Mouse (Mus musculus): ENCODE measurements at regions not wholly inside any gene's neighbourhood (a gene's known extent, or its start where the extent isn't known, plus 50 kb on each side); places are given as distances from the start of the nearest gene placed in this dataset.
A peak's percentile ranks its signal among the peaks of the same experiment; 100 is the strongest.

GRCm38 (mm10) chr4:153251943-153252342 lies 230.7 kb downstream of the Ajap1 start:
- 56% methylated on average over 3 of the region's 3 CpGs for WGBS
- Histone ChIP-seq H3K27ac (ENCODE audit: low read depth) (no peak overlapping the region), H3K4me3 (ENCODE audit: low read depth, low read length) (no peak overlapping the region), H3K36me3 (ENCODE audit: control insufficient read depth, insufficient read depth, low read length) (no peaks in the 10 kb centered on the region), H3K9me3 (ENCODE audit: control insufficient read depth, low read length) (no peaks in the 10 kb centered on the region), H3K27me3 (replicated peaks; ENCODE audit: control insufficient read depth, insufficient read depth, low read length) (no peaks in the 10 kb centered on the region), H3K9ac (ENCODE audit: low read length) (no peak overlapping the region), H3K4me2 (ENCODE audit: low read length) (no peak overlapping the region), H3K4me1 (replicated peaks; ENCODE audit: control insufficient read depth, insufficient read depth, low read length) (no peaks in the 10 kb centered on the region)
- ATAC-seq (replicated peaks; ENCODE audit: low FRiP score, low TSS enrichment, low read depth) = no peak
- DNase-seq (ENCODE audit: low spot score) = no peak

GRCm38 (mm10) chr4:153251311-153251710 lies 231.3 kb downstream of the Ajap1 start:
- H3K4me3 ChIP-seq (ENCODE audit: low read depth, low read length) = no peak overlapping the region
- no peak overlapping the region for H3K27ac ChIP-seq (ENCODE audit: low read depth)
- DNase-seq (ENCODE audit: low spot score) (no peak), ATAC-seq (replicated peaks; ENCODE audit: low FRiP score, low TSS enrichment, low read depth) (no peak)
- no peak overlapping the region for H3K9ac ChIP-seq (ENCODE audit: low read length)
- H3K36me3 ChIP-seq (ENCODE audit: control insufficient read depth, insufficient read depth, low read length) = no peaks in the 10 kb centered on the region
- H3K27me3 ChIP-seq (replicated peaks; ENCODE audit: control insufficient read depth, insufficient read depth, low read length) = no peaks in the 10 kb centered on the region
- H3K4me1 ChIP-seq (replicated peaks; ENCODE audit: control insufficient read depth, insufficient read depth, low read length) = no peaks in the 10 kb centered on the region
- H3K4me2 ChIP-seq (ENCODE audit: low read length) = no peak overlapping the region
- H3K9me3 ChIP-seq (ENCODE audit: control insufficient read depth, low read length) = no peaks in the 10 kb centered on the region
- WGBS = 59% methylated on average over 8 of the region's 8 CpGs

- Histone ChIP-seq H3K27ac (ENCODE audit: low read depth) (no peak overlapping the region), H3K4me3 (ENCODE audit: low read depth, low read length) (no peak overlapping the region), H3K4me2 (ENCODE audit: low read length) (no peak overlapping the region), H3K9me3 (ENCODE audit: control insufficient read depth, low read length) (peaks cover 5% of the 10 kb centered on the region; the same call in 1 of the 2 replicates), H3K4me1 (replicated peaks; ENCODE audit: control insufficient read depth, insufficient read depth, low read length) (no peaks in the 10 kb centered on the region), H3K9ac (ENCODE audit: low read length) (no peak overlapping the region), H3K27me3 (replicated peaks; ENCODE audit: control insufficient read depth, insufficient read depth, low read length) (no peaks in the 10 kb centered on the region), H3K36me3 (ENCODE audit: control insufficient read depth, insufficient read depth, low read length) (no peaks in the 10 kb centered on the region)
- no peak for ATAC-seq (replicated peaks; ENCODE audit: low FRiP score, low TSS enrichment, low read depth)
- no peak for DNase-seq (ENCODE audit: low spot score)
- WGBS = 10% methylated on average over 12 of the region's 12 CpGs
Observed at GRCm38 (mm10) chr4:153236680-153237079, 245.9 kb downstream of the Ajap1 start.

- WGBS = 66% methylated on average over 5 of the region's 5 CpGs
- no peak overlapping the region for H3K27ac ChIP-seq (ENCODE audit: low read depth)
- peaks cover 5% of the 10 kb centered on the region; the same call in 1 of the 2 replicates for H3K9me3 ChIP-seq (ENCODE audit: control insufficient read depth, low read length)
- H3K4me1 ChIP-seq (replicated peaks; ENCODE audit: control insufficient read depth, insufficient read depth, low read length) = no peaks in the 10 kb centered on the region
- H3K36me3 ChIP-seq (ENCODE audit: control insufficient read depth, insufficient read depth, low read length) = no peaks in the 10 kb centered on the region
- ATAC-seq (replicated peaks; ENCODE audit: low FRiP score, low TSS enrichment, low read depth) = no peak
- no peak overlapping the region for H3K4me2 ChIP-seq (ENCODE audit: low read length)
- H3K27me3 ChIP-seq (replicated peaks; ENCODE audit: control insufficient read depth, insufficient read depth, low read length) = no peaks in the 10 kb centered on the region
- H3K9ac ChIP-seq (ENCODE audit: low read length) = no peak overlapping the region
- DNase-seq (ENCODE audit: low spot score) = no peak
- no peak overlapping the region for H3K4me3 ChIP-seq (ENCODE audit: low read depth, low read length)
Observed at GRCm38 (mm10) chr4:153233762-153234161, 248.8 kb downstream of the Ajap1 start.

- Histone ChIP-seq H3K9me3 (ENCODE audit: control insufficient read depth, low read length) (peaks cover 5% of the 10 kb centered on the region; the same call in 1 of the 2 replicates), H3K4me3 (ENCODE audit: low read depth, low read length) (no peak overlapping the region), H3K4me2 (ENCODE audit: low read length) (no peak overlapping the region), H3K27ac (ENCODE audit: low read depth) (no peak overlapping the region), H3K36me3 (ENCODE audit: control insufficient read depth, insufficient read depth, low read length) (no peaks in the 10 kb centered on the region), H3K27me3 (replicated peaks; ENCODE audit: control insufficient read depth, insufficient read depth, low read length) (no peaks in the 10 kb centered on the region), H3K9ac (ENCODE audit: low read length) (no peak overlapping the region), H3K4me1 (replicated peaks; ENCODE audit: control insufficient read depth, insufficient read depth, low read length) (peaks cover 4% of the 10 kb centered on the region; the same call in 1 of the 2 replicates)
- DNase-seq (ENCODE audit: low spot score) = no peak
- WGBS = 59% methylated on average over 5 of the region's 5 CpGs
- ATAC-seq (replicated peaks; ENCODE audit: low FRiP score, low TSS enrichment, low read depth) = no peak
Observed at GRCm38 (mm10) chr4:153229221-153229620, 253.4 kb downstream of the Ajap1 start.

- H3K27me3 ChIP-seq (replicated peaks; ENCODE audit: control insufficient read depth, insufficient read depth, low read length) = no peaks in the 10 kb centered on the region
- no peak overlapping the region for H3K4me3 ChIP-seq (ENCODE audit: low read depth, low read length)
- ATAC-seq (replicated peaks; ENCODE audit: low FRiP score, low TSS enrichment, low read depth) (no peak), DNase-seq (ENCODE audit: low spot score) (no peak)
- WGBS = 53% methylated on average over 13 of the region's 13 CpGs
- no peaks in the 10 kb centered on the region for H3K36me3 ChIP-seq (ENCODE audit: control insufficient read depth, insufficient read depth, low read length)
- H3K4me2 ChIP-seq (ENCODE audit: low read length) = no peak overlapping the region
- H3K9ac ChIP-seq (ENCODE audit: low read length) = no peak overlapping the region
- H3K9me3 ChIP-seq (ENCODE audit: control insufficient read depth, low read length) = peaks cover 2% of the 10 kb centered on the region; the same call in 1 of the 2 replicates
- H3K4me1 ChIP-seq (replicated peaks; ENCODE audit: control insufficient read depth, insufficient read depth, low read length) = peaks cover 4% of the 10 kb centered on the region; the same call in 1 of the 2 replicates
- no peak overlapping the region for H3K27ac ChIP-seq (ENCODE audit: low read depth)
Observed at GRCm38 (mm10) chr4:153227680-153228420, 254.8 kb downstream of the Ajap1 start.

- no peaks in the 10 kb centered on the region for H3K27me3 ChIP-seq (replicated peaks; ENCODE audit: control insufficient read depth, insufficient read depth, low read length)
- H3K27ac ChIP-seq (ENCODE audit: low read depth) = no peak overlapping the region; the same call in 1 of the 2 replicates
- no peaks in the 10 kb centered on the region for H3K9me3 ChIP-seq (ENCODE audit: control insufficient read depth, low read length)
- H3K9ac ChIP-seq (ENCODE audit: low read length) = no peak overlapping the region
- peaks cover 13% of the 10 kb centered on the region for H3K4me1 ChIP-seq (replicated peaks; ENCODE audit: control insufficient read depth, insufficient read depth, low read length)
- H3K4me2 ChIP-seq (ENCODE audit: low read length) = no peak overlapping the region
- no peaks in the 10 kb centered on the region for H3K36me3 ChIP-seq (ENCODE audit: control insufficient read depth, insufficient read depth, low read length)
- WGBS = 25% methylated on average over 6 of the region's 6 CpGs
- DNase-seq (ENCODE audit: low spot score) = no peak
- peak; percentile 62 for ATAC-seq (replicated peaks; ENCODE audit: low FRiP score, low TSS enrichment, low read depth)
- no peak overlapping the region for H3K4me3 ChIP-seq (ENCODE audit: low read depth, low read length)
Observed at GRCm38 (mm10) chr4:153224618-153225177, 257.9 kb downstream of the Ajap1 start.

- Histone ChIP-seq H3K9ac (ENCODE audit: low read length) (no peak overlapping the region), H3K27me3 (replicated peaks; ENCODE audit: control insufficient read depth, insufficient read depth, low read length) (no peaks in the 10 kb centered on the region), H3K27ac (ENCODE audit: low read depth) (no peak overlapping the region), H3K9me3 (ENCODE audit: control insufficient read depth, low read length) (no peaks in the 10 kb centered on the region), H3K4me2 (ENCODE audit: low read length) (no peak overlapping the region), H3K36me3 (ENCODE audit: control insufficient read depth, insufficient read depth, low read length) (no peaks in the 10 kb centered on the region), H3K4me3 (ENCODE audit: low read depth, low read length) (no peak overlapping the region), H3K4me1 (replicated peaks; ENCODE audit: control insufficient read depth, insufficient read depth, low read length) (peaks cover 15% of the 10 kb centered on the region)
- ATAC-seq (replicated peaks; ENCODE audit: low FRiP score, low TSS enrichment, low read depth) = no peak
- DNase-seq (ENCODE audit: low spot score) = no peak
- 84% methylated on average over 5 of the region's 5 CpGs for WGBS
Observed at GRCm38 (mm10) chr4:153223019-153223418, 259.6 kb downstream of the Ajap1 start.

- Histone ChIP-seq H3K4me2 (ENCODE audit: low read length) (no peak overlapping the region), H3K27ac (ENCODE audit: low read depth) (no peak overlapping the region), H3K36me3 (ENCODE audit: control insufficient read depth, insufficient read depth, low read length) (no peaks in the 10 kb centered on the region), H3K9me3 (ENCODE audit: control insufficient read depth, low read length) (no peaks in the 10 kb centered on the region), H3K9ac (ENCODE audit: low read length) (no peak overlapping the region), H3K4me1 (replicated peaks; ENCODE audit: control insufficient read depth, insufficient read depth, low read length) (peaks cover 15% of the 10 kb centered on the region), H3K27me3 (replicated peaks; ENCODE audit: control insufficient read depth, insufficient read depth, low read length) (no peaks in the 10 kb centered on the region), H3K4me3 (ENCODE audit: low read depth, low read length) (no peak overlapping the region)
- ATAC-seq (replicated peaks; ENCODE audit: low FRiP score, low TSS enrichment, low read depth) (no peak), DNase-seq (ENCODE audit: low spot score) (no peak)
- 25% methylated on average over 5 of the region's 6 CpGs for WGBS
Observed at GRCm38 (mm10) chr4:153220485-153220884, 262.1 kb downstream of the Ajap1 start.

All from intestine, embryonic 14.5 days (tissue).